Mouse (Mus musculus) natural killer cell, adult 2 months (primary cell): ENCODE measurements at regions not wholly inside any gene's neighbourhood (a gene's known extent, or its start where the extent isn't known, plus 50 kb on each side); places are given as distances from the start of the nearest gene placed in this dataset.

Source experiments
- DNase-seq, 2 experiments: peaks; one replicate each; pipeline ENCODE4 v3.0.0; 2022; ENCODE audit warnings: low spot score in 2 of 2

- no peak for DNase-seq
Observed at GRCm38 (mm10) chr19:32881443-32881842, 124.1 kb downstream of the Pten start.

- no peak for DNase-seq
Observed at GRCm38 (mm10) chr19:32884279-32884678, 127.0 kb downstream of the Pten start.

GRCm38 (mm10) chr19:32885481-32886131 is 128.3 kb downstream of the Pten start:
- no peak for DNase-seq

GRCm38 (mm10) chr19:32887190-32887589 is 129.9 kb downstream of the Pten start:
- no peak for DNase-seq

GRCm38 (mm10) chr19:32888616-32889305 is 131.5 kb downstream of the Pten start:
- DNase-seq: no peak

- no peak for DNase-seq
Observed at GRCm38 (mm10) chr19:32890801-32891200, 133.5 kb downstream of the Pten start.

- DNase-seq: no peak
Observed at GRCm38 (mm10) chr19:32892469-32892868, 135.2 kb downstream of the Pten start.

- DNase-seq: peak in 1 of 2 experiments; percentile 58
Observed at GRCm38 (mm10) chr19:32903454-32904108, 146.3 kb downstream of the Pten start.

- peak in 1 of 2 experiments; percentile 42 for DNase-seq
Observed at GRCm38 (mm10) chr19:32904517-32904916, 147.2 kb downstream of the Pten start.

GRCm38 (mm10) chr19:32905901-32906431 is 148.7 kb downstream of the Pten start:
- peak in 1 of 2 experiments; percentile 46 for DNase-seq

- DNase-seq: no peak
Observed at GRCm38 (mm10) chr19:32906820-32907219, 149.5 kb downstream of the Pten start.

- no peak for DNase-seq
Observed at GRCm38 (mm10) chr19:32910050-32910462, 152.8 kb downstream of the Pten start.

- no peak for DNase-seq
Observed at GRCm38 (mm10) chr19:32912323-32912722, 155.0 kb downstream of the Pten start.

- no peak for DNase-seq
Observed at GRCm38 (mm10) chr19:32916507-32917280, 159.4 kb downstream of the Pten start.

GRCm38 (mm10) chr19:32921021-32921420 is 163.7 kb downstream of the Pten start:
- DNase-seq: no peak

- DNase-seq: no peak
Observed at GRCm38 (mm10) chr19:32923911-32924310, 166.6 kb downstream of the Pten start.

- no peak for DNase-seq
Observed at GRCm38 (mm10) chr19:32925628-32926505, 168.6 kb downstream of the Pten start.

- DNase-seq: no peak
Observed at GRCm38 (mm10) chr19:32926571-32926970, 169.3 kb downstream of the Pten start.

- no peak for DNase-seq
Observed at GRCm38 (mm10) chr19:32933676-32934075, 176.4 kb downstream of the Pten start.

- peak; percentile 50 to 56 for DNase-seq
Observed at GRCm38 (mm10) chr19:32935638-32936037, 178.3 kb downstream of the Pten start.

GRCm38 (mm10) chr19:32937591-32937990 is 180.3 kb downstream of the Pten start:
- no peak for DNase-seq
